Mouse (Mus musculus) spleen, adult 2 months (tissue): Measurements from ENCODE around the gene Pcolce2.

ENCODE experiments used
- CTCF ChIP-seq: fragments of 200-500 bp; IDR thresholded peaks from 2 replicates; pipeline ENCODE4 v1.5.1; 2011; ENCODE audit warnings: mild to moderate bottlenecking, inconsistent platforms; ENCODE audit not compliant: insufficient read depth, insufficient read length, insufficient replicate concordance; ENCODE audit errors: extremely low read depth
- POLR2A ChIP-seq: fragments of 200-500 bp; IDR thresholded peaks from 2 replicates; pipeline ENCODE4 v1.6.1; 2011; ENCODE audit warnings: low read depth, low read length, inconsistent platforms

- TF ChIP-seq CTCF: no peak
- no peak for TF ChIP-seq POLR2A
These were observed 60.4 kb downstream of the Pcolce2 start for GRCm38 (mm10) chr9:95697808-95698207.
